8 mouse cellular contexts compared by ENCODE assay signal in genomic region chr14:7817770-7818462, GRCm38 (mm10). TPM values are rescaled to one million over a fixed set of nuclear protein-coding genes. Genes with fewer than 3 reads are reported as not detected.
A peak's percentile ranks its signal among the peaks of the same experiment; 100 is the strongest.
DNase-seq lines count a peak whose midpoint lies in the region; ATAC-seq and TF ChIP-seq lines count a peak whose summit lies in the region.

Flnb (plus strand) TSS chr14:7817957.

- H3K4me3 ChIP-seq in CH12.LX (replicated peaks in 1 of 3; ENCODE audit: low read depth in 2 of 3, low read length in 2 of 3, poor library complexity in 1 of 3), result peak within 1 kb of the TSS; percentile 80 to 97 (median 92)
- H3K4me3 ChIP-seq in forebrain, embryonic 13.5 days, result peak within 1 kb of the TSS; percentile 74
- H3K4me3 ChIP-seq in heart, postnatal 0 days (ENCODE audit: low read depth, low read length), result peak within 1 kb of the TSS; percentile 72
- H3K4me3 ChIP-seq in liver, embryonic 14.5 days (ENCODE audit: insufficient read depth in 1 of 2, low read depth in 2 of 2, low read length in 2 of 2), result peak within 1 kb of the TSS; percentile 56 to 60
- peak within 1 kb of the TSS; percentile 72 for H3K4me3 ChIP-seq in stomach, embryonic 15.5 days (replicated peaks)

- peak within 1 kb of the TSS; percentile 67 for H3K4me2 ChIP-seq in CH12.LX (ENCODE audit: insufficient read depth, low read depth, poor library complexity, severe bottlenecking)
- H3K4me2 ChIP-seq in forebrain, embryonic 13.5 days, result peak within 1 kb of the TSS; percentile 96
- H3K4me2 ChIP-seq in heart, postnatal 0 days (ENCODE audit: low read depth, low read length), result peak within 1 kb of the TSS; percentile 90
- peak within 1 kb of the TSS; percentile 71 for H3K4me2 ChIP-seq in liver, embryonic 14.5 days (ENCODE audit: low read depth)
- H3K4me2 ChIP-seq in stomach, embryonic 15.5 days, result peak within 1 kb of the TSS; percentile 89

- peak; percentile 93 for DNase-seq in CH12.LX (ENCODE audit: extremely low read depth)
- peak; percentile 80 for DNase-seq in c-Kit-positive CD71-positive TER-119-negative erythroid progenitor cells, embryonic 14.5 days (ENCODE audit: low read depth)
- peak; percentile 88 for DNase-seq in heart, postnatal 0 days (ENCODE audit: low spot score)
- peak; percentile 96 to 99 for DNase-seq in kidney, postnatal 36 days
- peak; percentile 55 to 73 (median 63) for DNase-seq in liver, embryonic 14.5 days (ENCODE audit: low read depth in 3 of 3, low spot score in 3 of 3)
- peak; percentile 95 for DNase-seq in neural tube, embryonic 10.5 days (ENCODE audit: extremely low spot score, low spot score)

- no peaks in the 10 kb centered on the region for H3K27me3 ChIP-seq in CH12.LX (replicated peaks)
- H3K27me3 ChIP-seq in forebrain, embryonic 13.5 days, result no peaks in the 10 kb centered on the region
- 0 out of 2 replicates have a peak, but pooled peaks cover 3% of the 10 kb centered on the region for H3K27me3 ChIP-seq in heart, postnatal 0 days (ENCODE audit: control insufficient read depth, insufficient read depth, low read length)
- peaks cover 11% of the 10 kb centered on the region for H3K27me3 ChIP-seq in liver, embryonic 14.5 days (ENCODE audit: control insufficient read depth, insufficient read depth, low read length)
- H3K27me3 ChIP-seq in stomach, embryonic 15.5 days (replicated peaks), result no peaks in the 10 kb centered on the region

- no peaks in the 10 kb centered on the region for H3K9me3 ChIP-seq in CH12.LX (replicated peaks; ENCODE audit: low read length)
- no peaks in the 10 kb centered on the region for H3K9me3 ChIP-seq in forebrain, embryonic 13.5 days (replicated peaks)
- no peaks in the 10 kb centered on the region for H3K9me3 ChIP-seq in heart, postnatal 0 days (replicated peaks; ENCODE audit: control insufficient read depth, low read length)
- H3K9me3 ChIP-seq in liver, embryonic 14.5 days (ENCODE audit: control insufficient read depth, low read length), result no peaks in the 10 kb centered on the region
- H3K9me3 ChIP-seq in stomach, embryonic 15.5 days, result no peaks in the 10 kb centered on the region

- under 1% methylated on average over 49 of the region's 49 CpGs for WGBS in forebrain, embryonic 13.5 days
- under 1% methylated on average over 49 of the region's 49 CpGs for WGBS in heart, postnatal 0 days
- WGBS in liver, embryonic 14.5 days (ENCODE audit: insufficient replicate concordance), result under 1% methylated on average over 49 of the region's 49 CpGs
- under 1% methylated on average over 49 of the region's 49 CpGs for WGBS in stomach, embryonic 15.5 days

- in situ Hi-C loops in CH12.LX (cut with MboI; ENCODE audit: low pct_ligation_motif_present, low pct_unique_long_range_greater_than_20kb, low sequenced_read_pairs), result loop anchor here (5.0 to 25.0 kb wide), 6 partner anchors 69 to 494 kb away; partner anchors contain the start of genes Dnase1l3, Fam107a and Pdhb

- H3K36me3 ChIP-seq in CH12.LX (replicated peaks in 1 of 2; ENCODE audit: control insufficient read depth in 1 of 2, insufficient read depth in 1 of 2, low read length in 1 of 2), result peaks cover 0 to 32% of the 10 kb centered on the region in 2 experiments
- H3K36me3 ChIP-seq in forebrain, embryonic 13.5 days (ENCODE audit: poor library complexity, severe bottlenecking), result no peaks in the 10 kb centered on the region
- no peaks in the 10 kb centered on the region for H3K36me3 ChIP-seq in heart, postnatal 0 days (replicated peaks; ENCODE audit: control insufficient read depth, insufficient read depth, low read length)
- H3K36me3 ChIP-seq in liver, embryonic 14.5 days (replicated peaks; ENCODE audit: control insufficient read depth, insufficient read depth, low read depth), result no peaks in the 10 kb centered on the region
- H3K36me3 ChIP-seq in stomach, embryonic 15.5 days, result no peaks in the 10 kb centered on the region

- TF ChIP-seq POLR2A in CH12.LX (IDR thresholded peaks at IDR 0.05; ENCODE audit: low read depth, low read length), result peak; percentile 97

- peak; percentile 58 to 97 for TF ChIP-seq CTCF in CH12.LX (conservative IDR thresholded peaks at IDR 0.05 in 1 of 2, IDR thresholded peaks at IDR 0.05 in 1 of 2; ENCODE audit: low read depth in 2 of 2, low read length in 2 of 2)
- TF ChIP-seq CTCF in heart, postnatal 0 days (IDR thresholded peaks at IDR 0.05; ENCODE audit: low read depth), result peak; percentile 98
- peak; percentile 88 for TF ChIP-seq CTCF in liver, embryonic 14.5 days (IDR thresholded peaks at IDR 0.05; ENCODE audit: low read depth)

- peak within 1 kb of the TSS; percentile 48; the same call in 1 of the 2 replicates for H3K27ac ChIP-seq in CH12.LX (ENCODE audit: insufficient read depth, low read depth)
- peak within 1 kb of the TSS; percentile 70 for H3K27ac ChIP-seq in forebrain, embryonic 13.5 days
- peak within 1 kb of the TSS; percentile 66 for H3K27ac ChIP-seq in heart, postnatal 0 days (ENCODE audit: low read depth)
- no peak within 1 kb of the TSS for H3K27ac ChIP-seq in liver, embryonic 14.5 days
- peak within 1 kb of the TSS; percentile 82 for H3K27ac ChIP-seq in stomach, embryonic 15.5 days

- peaks cover 40% of the 10 kb centered on the region for H3K79me2 ChIP-seq in CH12.LX (replicated peaks; ENCODE audit: control insufficient read depth, extremely low read depth, insufficient read depth, poor library complexity, severe bottlenecking)

- peak within 1 kb of the TSS; percentile 78 for H3K9ac ChIP-seq in CH12.LX (ENCODE audit: insufficient read depth, low read depth)
- peak within 1 kb of the TSS; percentile 83 for H3K9ac ChIP-seq in forebrain, embryonic 13.5 days
- H3K9ac ChIP-seq in heart, postnatal 0 days (replicated peaks; ENCODE audit: low read depth, low read length), result peak within 1 kb of the TSS; percentile 62
- peak within 1 kb of the TSS; percentile 45 for H3K9ac ChIP-seq in liver, embryonic 14.5 days (replicated peaks)
- H3K9ac ChIP-seq in stomach, embryonic 15.5 days, result peak within 1 kb of the TSS; percentile 55

- no peak for TF ChIP-seq EP300 in CH12.LX (IDR thresholded peaks at IDR 0.05; ENCODE audit: low read length)
- no peak for TF ChIP-seq EP300 in heart, postnatal 0 days (IDR thresholded peaks at IDR 0.05; ENCODE audit: low read depth)
- TF ChIP-seq EP300 in liver, embryonic 14.5 days (IDR thresholded peaks at IDR 0.05; ENCODE audit: low read depth), result no peak

- peak; percentile 97 for ATAC-seq in forebrain, embryonic 13.5 days
- peak; percentile 95 for ATAC-seq in heart, postnatal 0 days (ENCODE audit: insufficient read depth, low read depth)
- ATAC-seq in liver, embryonic 14.5 days (ENCODE audit: insufficient read depth), result peak; percentile 92
- peak; percentile 96 for ATAC-seq in stomach, embryonic 15.5 days (ENCODE audit: insufficient read depth, low FRiP score, low read depth)

- peaks cover 9 to 38% of the 10 kb centered on the region in 2 experiments; a peak in 2 of 4 replicates for H3K4me1 ChIP-seq in CH12.LX (ENCODE audit: control insufficient read depth in 1 of 2, insufficient read depth in 2 of 2)
- peaks cover 39% of the 10 kb centered on the region for H3K4me1 ChIP-seq in forebrain, embryonic 13.5 days
- 0 out of 2 replicates have a peak, but pooled peaks cover 8% of the 10 kb centered on the region for H3K4me1 ChIP-seq in heart, postnatal 0 days (ENCODE audit: control insufficient read depth, insufficient read depth)
- 0 out of 4 replicates have a peak, but pooled peaks cover 0 to 8% of the 10 kb centered on the region in 2 experiments for H3K4me1 ChIP-seq in liver, embryonic 14.5 days (replicated peaks; ENCODE audit: control insufficient read depth in 2 of 2, insufficient read depth in 2 of 2, low read length in 1 of 2)
- peaks cover 31% of the 10 kb centered on the region for H3K4me1 ChIP-seq in stomach, embryonic 15.5 days

- TF ChIP-seq RAD21 in CH12.LX (IDR thresholded peaks at IDR 0.05; ENCODE audit: low read depth, low read length), result no peak; the same call in none of the 2 replicates

- dilution Hi-C loops in CH12.LX (cut with MboI; ENCODE audit: extremely low pct_ligation_motif_present, extremely low pct_unique_long_range_greater_than_20kb, low sequenced_read_pairs), result no loop called here

TF ChIP-seq in CH12.LX, 34 proteins besides CTCF, POLR2A, EP300 and RAD21 (continues in another document):
- TF ChIP-seq UBTF (IDR thresholded peaks at IDR 0.05; ENCODE audit: low read depth, low read length) (no peak), MEF2A (IDR thresholded peaks at IDR 0.05; ENCODE audit: borderline replicate concordance, low read depth, low read length) (peak; percentile 79; the same call in 1 of the 2 replicates), ZC3H11A (IDR thresholded peaks at IDR 0.05; ENCODE audit: low read depth, low read length) (peak; percentile 62), NELFE (IDR thresholded peaks at IDR 0.05; ENCODE audit: low read depth, low read length) (peak; percentile 97), MAFK (IDR thresholded peaks at IDR 0.05; ENCODE audit: insufficient replicate concordance, low read length) (no peak), SMC3 (IDR thresholded peaks at IDR 0.05; ENCODE audit: low read depth, low read length) (peak; percentile 91), USF1 (IDR thresholded peaks at IDR 0.05; ENCODE audit: low read depth, low read length) (no peak), MAZ (IDR thresholded peaks at IDR 0.05; ENCODE audit: low read depth, low read length) (peak; percentile 81), MXI1 (IDR thresholded peaks at IDR 0.05; ENCODE audit: low read depth, low read length) (no peak), HCFC1 (IDR thresholded peaks at IDR 0.05; ENCODE audit: low read depth, low read length) (peak; percentile 58), PAX5 (IDR thresholded peaks at IDR 0.05; ENCODE audit: low read length) (no peak), IRF4 (IDR thresholded peaks at IDR 0.05; ENCODE audit: low read depth, low read length) (peak; percentile 66), USF2 (conservative IDR thresholded peaks at IDR 0.05; ENCODE audit: low read depth, low read length) (no peak), ELF1 (IDR thresholded peaks at IDR 0.05; ENCODE audit: low read depth, low read length) (peak; percentile 58), ETS1 (conservative IDR thresholded peaks at IDR 0.05; ENCODE audit: low read depth, low read length) (no peak), CHD1 (IDR thresholded peaks at IDR 0.05; ENCODE audit: low read depth, low read length) (no peak), E2F4 (IDR thresholded peaks at IDR 0.05; ENCODE audit: insufficient replicate concordance, low read depth, low read length) (peak; percentile 80; the same call in 1 of the 2 replicates)

RNA-seq across cellular contexts. Expression of gene Flnb, which starts in this region (rescaled TPM):
- total RNA-seq in CH12.LX (2012; rRNA removed) (51.4 and 74.0 TPM in 2 replicates), CH12.LX (2014; rRNA removed) (28.9 and 29.5 TPM in 2 replicates)
- polyA plus RNA-seq in CH12.LX (2012; ENCODE audit: insufficient read length, low read depth), result 52.4 and 61.6 TPM in 2 replicates
- polyA plus RNA-seq in forebrain, embryonic 13.5 days (2015; fragmentation: Nextera tagmentation; extraction: Ambion mirVana), result 8.7 TPM in 2 replicates
- total RNA-seq in heart, postnatal 0 days (2014; rRNA removed; ENCODE audit: low replicate concordance), result 40.7 and 42.9 TPM in 2 replicates
- 3.8 and 4.0 TPM in 2 replicates for polyA plus RNA-seq in heart, postnatal 0 days (2015; fragmentation: Nextera tagmentation; extraction: Ambion mirVana)
- 3.2 and 3.7 TPM in 2 replicates for polyA plus RNA-seq in liver, embryonic 14.5 days (2012; rRNA removed)
- polyA plus RNA-seq in liver, embryonic 14.5 days (2014; fragmentation: Nextera tagmentation; extraction: Ambion mirVana), result 3.2 and 3.6 TPM in 2 replicates
- 17.4 and 20.3 TPM in 2 replicates for polyA plus RNA-seq in stomach, embryonic 15.5 days (2015; fragmentation: Nextera tagmentation; extraction: Ambion mirVana)
